Mouse (Mus musculus) bone marrow, adult 2 months (tissue): ENCODE measurements around the gene Ptp4a2.

Experiments used
- CTCF ChIP-seq: fragments of 200-500 bp; IDR thresholded peaks from 2 replicates; pipeline ENCODE4 v1.5.1; 2011; ENCODE audit warnings: low read length, control low read depth; ENCODE audit not compliant: control insufficient read depth, insufficient read depth
- POLR2A ChIP-seq: fragments of 200-500 bp; IDR thresholded peaks from 2 replicates; pipeline ENCODE4 v1.6.1; 2011; ENCODE audit warnings: low read depth, mild to moderate bottlenecking, control low read depth, low read length, borderline replicate concordance; ENCODE audit not compliant: control insufficient read depth

DNA sequence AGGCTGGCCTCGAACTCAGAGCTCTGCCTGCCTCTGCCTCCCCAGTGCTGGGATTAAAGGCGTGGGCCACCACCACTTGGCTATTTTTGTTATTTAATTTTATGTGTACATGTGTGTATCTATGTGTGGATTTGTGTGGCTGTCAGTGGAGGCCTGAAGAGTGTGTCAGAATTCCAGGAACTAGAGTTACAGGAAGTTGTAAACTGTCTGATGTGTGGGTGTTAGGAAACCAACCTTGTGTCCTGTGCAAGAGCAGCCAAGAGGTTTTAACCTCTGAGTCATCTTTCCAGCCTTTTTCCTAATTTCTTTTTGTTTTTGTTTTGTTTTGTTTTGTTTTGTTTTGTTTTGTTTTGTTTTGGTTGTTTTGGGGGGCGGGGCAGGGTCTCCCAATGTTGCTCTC is 83.8 kb downstream of the Ptp4a2 start:
- TF ChIP-seq CTCF (no peak), POLR2A (no peak)
